Mouse (Mus musculus) midbrain, embryonic 15.5 days (tissue): ENCODE results near the gene Rassf3. TPM values are rescaled to one million over a fixed set of nuclear protein-coding genes. Genes with fewer than 3 reads are reported as not detected.
A peak's percentile ranks its signal among the peaks of the same experiment; 100 is the strongest.

Source experiments
- ATAC-seq: fragments of 200-750 bp; cut with Nextera tagmentation; replicated peaks from 2 replicates; pipeline ENCODE4 v1.8.0; 2017; ENCODE audit warnings: moderate TSS enrichment
- H3K27ac ChIP-seq: fragments of 300-500 bp; sonication (generic); 2 replicates; pipeline ENCODE4 v1.5.1; 2015; ENCODE audit warnings: mild to moderate bottlenecking, inconsistent platforms
- H3K27me3 ChIP-seq: fragments of 300-500 bp; sonication (generic); replicated peaks from 2 replicates; pipeline ENCODE4 v1.6.1; 2015; ENCODE audit warnings: inconsistent platforms
- H3K36me3 ChIP-seq: fragments of 300-500 bp; sonication (generic); replicated peaks from 2 replicates; pipeline ENCODE4 v1.6.1; 2015; ENCODE audit warnings: inconsistent platforms
- H3K4me1 ChIP-seq: fragments of 300-500 bp; sonication (generic); 2 replicates; pipeline ENCODE4 v1.6.1; 2015; ENCODE audit warnings: inconsistent platforms
- H3K4me2 ChIP-seq: fragments of 300-500 bp; sonication (generic); 2 replicates; pipeline ENCODE4 v1.6.1; 2015; ENCODE audit warnings: inconsistent platforms, mild to moderate bottlenecking, moderate library complexity
- H3K4me3 ChIP-seq: fragments of 300-500 bp; sonication (generic); 2 replicates; pipeline ENCODE4 v1.5.1; 2015; ENCODE audit warnings: mild to moderate bottlenecking, inconsistent platforms
- H3K9ac ChIP-seq: fragments of 300-500 bp; sonication (generic); 2 replicates; pipeline ENCODE4 v1.6.1; 2015; ENCODE audit warnings: mild to moderate bottlenecking, inconsistent platforms
- H3K9me3 ChIP-seq: fragments of 300-500 bp; sonication (generic); 2 replicates; pipeline ENCODE4 v1.6.1; 2016; ENCODE audit warnings: inconsistent platforms
- WGBS: fragments of 180-500 bp; shearing (Covaris S2); methylation state at CpG from one replicate; pipeline ENCODE4 v1.1.7; 2015; ENCODE audit warnings: mixed read lengths; 5-methylcytosine and 5-hydroxymethylcytosine counted together
- polyA plus RNA-seq: library from polyadenylated mRNA; unstranded; fragments of >200 nt; fragmentation: Nextera tagmentation; extraction: Ambion mirVana; gene quantifications from 2 replicates; pipeline ENCODE4 v1.2.1, GENCODE M21; 2015

Rassf3 gene
- polyA plus RNA-seq, 1 experiment from 2014 or later, result 4.2 TPM

- Histone ChIP-seq H3K9ac (no peak overlapping the region), H3K4me1 (peaks cover 4% of the 10 kb centered on the region; the same call in 1 of the 2 replicates), H3K27ac (no peak overlapping the region), H3K36me3 (no peaks in the 10 kb centered on the region), H3K27me3 (no peaks in the 10 kb centered on the region), H3K4me3 (no peak overlapping the region), H3K9me3 (no peaks in the 10 kb centered on the region), H3K4me2 (no peak overlapping the region)
- no peak for ATAC-seq
- WGBS, result 81% methylated on average over 5 of the region's 5 CpGs
Observed at GRCm38 (mm10) chr10:121500034-121500433, 23.9 kb upstream of the Rassf3 start.

GRCm38 (mm10) chr10:121499063-121499462 lies 22.9 kb upstream of the Rassf3 start:
- Histone ChIP-seq H3K27me3 (no peaks in the 10 kb centered on the region), H3K4me2 (no peak overlapping the region), H3K9ac (no peak overlapping the region), H3K36me3 (no peaks in the 10 kb centered on the region), H3K27ac (no peak overlapping the region), H3K4me3 (no peak overlapping the region), H3K4me1 (no peaks in the 10 kb centered on the region), H3K9me3 (no peaks in the 10 kb centered on the region)
- ATAC-seq, result no peak
- WGBS, result 66% methylated on average over 2 of the region's 2 CpGs

GRCm38 (mm10) chr10:121498481-121498904 lies 22.3 kb upstream of the Rassf3 start:
- no peak overlapping the region for H3K9ac ChIP-seq
- 0 out of 2 replicates have a peak overlapping the region, but pooled peaks have one; percentile 2 for H3K27ac ChIP-seq
- H3K4me2 ChIP-seq, result no peak overlapping the region
- no peak overlapping the region for H3K4me3 ChIP-seq
- H3K9me3 ChIP-seq, result no peaks in the 10 kb centered on the region
- WGBS, result 66% methylated on average over 8 of the region's 8 CpGs
- H3K36me3 ChIP-seq, result no peaks in the 10 kb centered on the region
- no peaks in the 10 kb centered on the region for H3K27me3 ChIP-seq
- no peaks in the 10 kb centered on the region for H3K4me1 ChIP-seq
- ATAC-seq, result no peak

GRCm38 (mm10) chr10:121497968-121498367 lies 21.8 kb upstream of the Rassf3 start:
- 0 out of 2 replicates have a peak overlapping the region, but pooled peaks have one; percentile 2 for H3K27ac ChIP-seq
- 89% methylated on average over 7 of the region's 7 CpGs for WGBS

GRCm38 (mm10) chr10:121496616-121497015 lies 20.5 kb upstream of the Rassf3 start:
- 77% methylated on average over 7 of the region's 7 CpGs for WGBS
- no peak for ATAC-seq
- no peaks in the 10 kb centered on the region for H3K4me1 ChIP-seq
- no peak overlapping the region for H3K9ac ChIP-seq
- H3K27me3 ChIP-seq, result no peaks in the 10 kb centered on the region
- H3K36me3 ChIP-seq, result no peaks in the 10 kb centered on the region
- no peak overlapping the region for H3K4me3 ChIP-seq
- H3K9me3 ChIP-seq, result no peaks in the 10 kb centered on the region
- no peak overlapping the region for H3K27ac ChIP-seq
- H3K4me2 ChIP-seq, result no peak overlapping the region

More at GRCm38 (mm10) chr10:121497968-121498367, 21.8 kb upstream of the Rassf3 start:
- Histone ChIP-seq H3K9me3 (no peaks in the 10 kb centered on the region), H3K9ac (no peak overlapping the region), H3K4me3 (no peak overlapping the region), H3K4me1 (no peaks in the 10 kb centered on the region), H3K36me3 (no peaks in the 10 kb centered on the region), H3K4me2 (no peak overlapping the region), H3K27me3 (no peaks in the 10 kb centered on the region)
- no peak for ATAC-seq

- no peak for ATAC-seq
- H3K36me3 ChIP-seq, result no peaks in the 10 kb centered on the region
- H3K9ac ChIP-seq, result no peak overlapping the region
- no peaks in the 10 kb centered on the region for H3K9me3 ChIP-seq
- no peak overlapping the region for H3K4me2 ChIP-seq
- 93% methylated on average over 2 of the region's 2 CpGs for WGBS
- no peak overlapping the region for H3K27ac ChIP-seq
- H3K4me1 ChIP-seq, result no peaks in the 10 kb centered on the region
- H3K27me3 ChIP-seq, result no peaks in the 10 kb centered on the region
- no peak overlapping the region for H3K4me3 ChIP-seq
Observed at GRCm38 (mm10) chr10:121494163-121494425, 17.9 kb upstream of the Rassf3 start.

- no peak overlapping the region for H3K4me3 ChIP-seq
- H3K9ac ChIP-seq, result no peak overlapping the region
- H3K4me2 ChIP-seq, result no peak overlapping the region
- H3K27ac ChIP-seq, result no peak overlapping the region
- no peaks in the 10 kb centered on the region for H3K9me3 ChIP-seq
- no peak for ATAC-seq
- H3K27me3 ChIP-seq, result no peaks in the 10 kb centered on the region
- no peaks in the 10 kb centered on the region for H3K36me3 ChIP-seq
- no peaks in the 10 kb centered on the region for H3K4me1 ChIP-seq
- 87% methylated on average over 9 of the region's 9 CpGs for WGBS
Observed at GRCm38 (mm10) chr10:121493374-121494162, 17.4 kb upstream of the Rassf3 start.

GRCm38 (mm10) chr10:121492608-121493315 lies 16.6 kb upstream of the Rassf3 start:
- H3K4me3 ChIP-seq, result no peak overlapping the region
- no peaks in the 10 kb centered on the region for H3K27me3 ChIP-seq
- no peak overlapping the region for H3K27ac ChIP-seq
- no peak overlapping the region for H3K9ac ChIP-seq
- H3K36me3 ChIP-seq, result no peaks in the 10 kb centered on the region
- no peaks in the 10 kb centered on the region for H3K9me3 ChIP-seq
- no peak for ATAC-seq
- WGBS, result 83% methylated on average over 7 of the region's 7 CpGs
- no peak overlapping the region for H3K4me2 ChIP-seq
- no peaks in the 10 kb centered on the region for H3K4me1 ChIP-seq

GRCm38 (mm10) chr10:121489941-121490340 lies 13.8 kb upstream of the Rassf3 start:
- ATAC-seq, result no peak
- 91% methylated on average over 6 of the region's 6 CpGs for WGBS
- H3K36me3 ChIP-seq, result no peaks in the 10 kb centered on the region
- no peak overlapping the region for H3K4me3 ChIP-seq
- H3K27ac ChIP-seq, result no peak overlapping the region
- H3K4me2 ChIP-seq, result no peak overlapping the region
- H3K9me3 ChIP-seq, result no peaks in the 10 kb centered on the region
- no peaks in the 10 kb centered on the region for H3K27me3 ChIP-seq
- no peaks in the 10 kb centered on the region for H3K4me1 ChIP-seq
- H3K9ac ChIP-seq, result no peak overlapping the region

GRCm38 (mm10) chr10:121488623-121489299 lies 12.6 kb upstream of the Rassf3 start:
- no peak overlapping the region for H3K9ac ChIP-seq
- no peak overlapping the region for H3K4me3 ChIP-seq
- H3K9me3 ChIP-seq, result no peaks in the 10 kb centered on the region
- ATAC-seq, result no peak
- WGBS, result 85% methylated on average over 14 of the region's 14 CpGs
- H3K27ac ChIP-seq, result no peak overlapping the region
- H3K27me3 ChIP-seq, result no peaks in the 10 kb centered on the region
- H3K4me1 ChIP-seq, result no peaks in the 10 kb centered on the region
- H3K36me3 ChIP-seq, result no peaks in the 10 kb centered on the region
- H3K4me2 ChIP-seq, result no peak overlapping the region

GRCm38 (mm10) chr10:121487716-121488115 lies 11.6 kb upstream of the Rassf3 start:
- H3K27ac ChIP-seq, result no peak overlapping the region
- no peaks in the 10 kb centered on the region for H3K9me3 ChIP-seq
- no peaks in the 10 kb centered on the region for H3K27me3 ChIP-seq
- 71% methylated on average over 4 of the region's 4 CpGs for WGBS
- no peak overlapping the region for H3K9ac ChIP-seq
- no peak overlapping the region for H3K4me2 ChIP-seq
- ATAC-seq, result no peak
- H3K36me3 ChIP-seq, result no peaks in the 10 kb centered on the region
- H3K4me3 ChIP-seq, result no peak overlapping the region
- no peaks in the 10 kb centered on the region for H3K4me1 ChIP-seq

- H3K27ac ChIP-seq, result no peak overlapping the region
- WGBS, result 91% methylated on average over 9 of the region's 9 CpGs
- ATAC-seq, result no peak
Observed at GRCm38 (mm10) chr10:121486350-121486749, 10.2 kb upstream of the Rassf3 start.

More at GRCm38 (mm10) chr10:121486350-121486749, 10.2 kb upstream of the Rassf3 start:
- no peaks in the 10 kb centered on the region for H3K27me3 ChIP-seq
- no peaks in the 10 kb centered on the region for H3K9me3 ChIP-seq
- no peaks in the 10 kb centered on the region for H3K36me3 ChIP-seq
- no peak overlapping the region for H3K4me2 ChIP-seq
- no peaks in the 10 kb centered on the region for H3K4me1 ChIP-seq
- no peak overlapping the region for H3K9ac ChIP-seq
- no peak overlapping the region for H3K4me3 ChIP-seq
